11 mouse cellular contexts compared by ENCODE assay signal in the genomic region with DNA sequence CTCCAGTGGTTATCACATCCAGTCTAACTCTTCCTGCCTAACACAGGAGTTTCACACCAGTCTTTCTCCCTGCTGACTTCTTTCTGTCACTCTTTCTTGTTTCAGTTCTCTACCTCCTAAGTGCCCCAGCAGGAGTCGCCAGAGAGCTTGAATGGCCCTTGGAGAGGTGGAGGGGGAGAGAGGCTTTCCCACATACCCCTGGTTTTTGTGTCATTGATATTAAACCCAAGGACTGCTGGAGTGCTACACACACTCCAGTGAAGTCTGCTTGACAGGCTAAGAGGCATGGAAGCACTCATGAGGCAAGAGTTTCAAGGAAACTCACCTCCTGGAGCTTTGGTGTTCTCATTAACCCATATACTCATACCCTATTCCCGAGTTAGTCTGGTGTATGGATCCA. TPM values are rescaled to one million over a fixed set of nuclear protein-coding genes. Genes with fewer than 3 reads are reported as not detected.
DNase-seq lines count a peak whose midpoint lies in the region; ATAC-seq and TF ChIP-seq lines count a peak whose summit lies in the region.
"Had no signal": no experiment of that assay in that cellular context is flagged by ENCODE, and none has a peak within 500 bp of the region (broad histone marks: within the 10 kb centered on the region; RNA-seq: fewer than 3 reads in every experiment).

No protein-coding gene starts in this region.

- no peak overlapping the region for H3K27ac ChIP-seq in kidney, adult 2 months (ENCODE audit: insufficient read depth, low read depth, low read length)
- no peak overlapping the region for H3K27ac ChIP-seq in midbrain, postnatal 0 days (ENCODE audit: low read depth, low read length)
- H3K27ac ChIP-seq: hindbrain, embryonic 15.5 days; neural tube, embryonic 13.5 days had no signal

- peak; percentile 39 for DNase-seq in kidney, adult 2 months
- DNase-seq in kidney, adult 11 months = no peak
- peak; percentile 54 for DNase-seq in ES-CJ7 (ENCODE audit: low read depth, low spot score)
- DNase-seq in induced T-regulatory cell, adult 2 months (ENCODE audit: low read depth) = peak; percentile 86
- DNase-seq in splenic B cell, adult 2 months (ENCODE audit: low read depth, low spot score) = peak; percentile 70
- no peak for DNase-seq in midbrain, postnatal 0 days (ENCODE audit: low spot score)
- no peak for DNase-seq in urinary bladder, postnatal 10 days (ENCODE audit: low spot score)
- no peak for DNase-seq in left cerebral cortex, adult 18-20 months (ENCODE audit: low spot score in 2 of 2)

- H3K4me2 ChIP-seq in midbrain, postnatal 0 days (ENCODE audit: low read depth, low read length, poor library complexity, severe bottlenecking) = no peak overlapping the region
- H3K4me2 ChIP-seq: hindbrain, embryonic 15.5 days; neural tube, embryonic 13.5 days had no signal

- H3K9ac ChIP-seq in midbrain, postnatal 0 days (replicated peaks; ENCODE audit: low read length, poor library complexity, severe bottlenecking) = no peak overlapping the region
- H3K9ac ChIP-seq: hindbrain, embryonic 15.5 days; neural tube, embryonic 13.5 days had no signal

- no peaks in the 10 kb centered on the region for H3K36me3 ChIP-seq in kidney, adult 2 months (ENCODE audit: control insufficient read depth, insufficient read depth, low read length)
- peaks cover 9% of the 10 kb centered on the region for H3K36me3 ChIP-seq in splenic B cell, adult 2 months (ENCODE audit: control insufficient read depth, insufficient read depth, low read length, poor library complexity, severe bottlenecking)
- peaks cover 23% of the 10 kb centered on the region; the same call in 1 of the 2 replicates for H3K36me3 ChIP-seq in midbrain, postnatal 0 days (ENCODE audit: insufficient read depth, low read length)

- no peak for TF ChIP-seq POLR2A in kidney, adult 2 months (IDR thresholded peaks at IDR 0.05; ENCODE audit: low read depth, low read length)

- H3K9me3 ChIP-seq in midbrain, postnatal 0 days (ENCODE audit: low read length) = no peaks in the 10 kb centered on the region
- H3K9me3 ChIP-seq: hindbrain, embryonic 15.5 days; neural tube, embryonic 13.5 days had no signal

- no peaks in the 10 kb centered on the region for H3K27me3 ChIP-seq in kidney, adult 2 months (replicated peaks; ENCODE audit: control insufficient read depth, insufficient read depth, low read length)
- no peaks in the 10 kb centered on the region for H3K27me3 ChIP-seq in splenic B cell, adult 2 months (ENCODE audit: control insufficient read depth, insufficient read depth, low read length, poor library complexity, severe bottlenecking)
- no peaks in the 10 kb centered on the region for H3K27me3 ChIP-seq in midbrain, postnatal 0 days (ENCODE audit: insufficient read depth, low read length)
- H3K27me3 ChIP-seq: hindbrain, embryonic 15.5 days; neural tube, embryonic 13.5 days had no signal

- peaks cover 7% of the 10 kb centered on the region; the same call in 1 of the 2 replicates for H3K4me1 ChIP-seq in kidney, adult 2 months (ENCODE audit: control insufficient read depth, insufficient read depth, low read length)
- H3K4me1 ChIP-seq in midbrain, postnatal 0 days (ENCODE audit: insufficient read depth, low read length) = no peaks in the 10 kb centered on the region
- H3K4me1 ChIP-seq: hindbrain, embryonic 15.5 days; neural tube, embryonic 13.5 days had no signal

- TF ChIP-seq CTCF in kidney, adult 2 months (conservative IDR thresholded peaks at IDR 0.05; ENCODE audit: insufficient read depth, insufficient read length, low read depth, low read length) = peak; percentile 56
- TF ChIP-seq CTCF in midbrain, postnatal 0 days (IDR thresholded peaks at IDR 0.05) = no peak

- H3K4me3 ChIP-seq in kidney, adult 2 months (ENCODE audit: insufficient read depth, low read depth, low read length) = no peak overlapping the region
- H3K4me3 ChIP-seq in midbrain, postnatal 0 days (ENCODE audit: low read depth, low read length) = no peak overlapping the region
- H3K4me3 ChIP-seq: erythroblast, embryonic 14.5 days; hindbrain, embryonic 15.5 days; neural tube, embryonic 13.5 days had no signal

- WGBS in kidney, adult 2 months = 62% methylated on average over 2 of the region's 2 CpGs
- 78% methylated on average over 2 of the region's 2 CpGs for WGBS in midbrain, postnatal 0 days

- no peak for ATAC-seq in midbrain, postnatal 0 days (ENCODE audit: low FRiP score)

RNA-seq across cellular contexts. Expression of a gene that starts 16.0 kb away (rescaled TPM):
- polyA plus RNA-seq in kidney, adult 2 months (2012; rRNA removed) = 2.0 and 3.3 TPM in 2 replicates
- total RNA-seq in midbrain, postnatal 0 days (2014; rRNA removed) = 3.6 TPM in 2 replicates
- polyA plus RNA-seq in midbrain, postnatal 0 days (2015; fragmentation: Nextera tagmentation; extraction: Ambion mirVana) = 1.2 and 1.4 TPM in 2 replicates
- total RNA-seq in left cerebral cortex, adult 18-20 months (2021) = 1 to 10 TPM; 4.6 to 6.4 TPM

Comparison
In these comparisons a context has a peak if more than half of its experiments do, and no peak if none do; other contexts are left out.
1. DNase-seq: peak in kidney, adult 2 months (single experiment), ES-CJ7 (single experiment), induced T-regulatory cell, adult 2 months (single experiment) and splenic B cell, adult 2 months (single experiment); none in kidney, adult 11 months (single experiment), midbrain, postnatal 0 days (single experiment), urinary bladder, postnatal 10 days (single experiment) and left cerebral cortex, adult 18-20 months (0 of 2).